Mouse (Mus musculus): ENCODE results near the gene Sec16b.

Sec16b gene

DNA sequence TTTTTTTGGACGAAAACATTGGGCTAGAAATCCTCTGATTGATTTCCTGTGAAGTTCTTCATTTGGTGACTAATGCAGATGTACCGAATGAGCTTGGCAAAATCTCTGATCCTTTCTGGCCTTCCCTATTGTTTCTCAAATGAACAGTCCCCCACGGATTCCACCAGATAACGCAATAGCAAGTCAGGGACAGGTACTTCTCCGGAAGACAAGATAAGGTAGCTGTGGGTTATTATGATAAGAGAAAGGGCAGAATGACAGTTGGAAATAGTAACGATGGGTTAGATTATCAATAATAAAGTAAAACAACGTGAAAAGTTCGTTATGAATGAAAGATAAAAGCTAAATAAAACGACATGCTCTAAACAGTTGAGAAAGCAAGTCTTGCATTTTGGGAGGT, 7.0 kb downstream of the Sec16b start:
- CTCF ChIA-PET = no interaction called here

DNA sequence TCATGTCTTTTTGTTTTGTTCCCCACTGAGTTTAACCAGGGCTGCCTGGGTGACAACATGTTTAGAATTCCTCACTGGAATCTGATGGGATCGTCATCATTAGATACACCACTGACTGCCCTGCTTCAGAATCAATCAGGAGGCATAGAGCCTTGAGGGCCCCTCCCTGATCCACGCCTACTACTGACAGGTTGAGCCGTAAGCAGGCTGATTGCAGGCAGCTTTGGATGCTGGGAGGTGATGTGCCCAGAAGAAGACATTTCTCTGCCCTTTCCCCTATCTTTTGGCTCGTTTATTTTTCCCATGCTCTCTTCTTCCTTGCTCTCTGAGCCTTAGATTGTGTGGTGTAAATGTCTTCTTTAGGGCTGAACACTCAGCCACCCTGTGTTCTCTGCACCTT, 7.8 kb downstream of the Sec16b start:
- CTCF ChIA-PET = no interaction called here

DNA sequence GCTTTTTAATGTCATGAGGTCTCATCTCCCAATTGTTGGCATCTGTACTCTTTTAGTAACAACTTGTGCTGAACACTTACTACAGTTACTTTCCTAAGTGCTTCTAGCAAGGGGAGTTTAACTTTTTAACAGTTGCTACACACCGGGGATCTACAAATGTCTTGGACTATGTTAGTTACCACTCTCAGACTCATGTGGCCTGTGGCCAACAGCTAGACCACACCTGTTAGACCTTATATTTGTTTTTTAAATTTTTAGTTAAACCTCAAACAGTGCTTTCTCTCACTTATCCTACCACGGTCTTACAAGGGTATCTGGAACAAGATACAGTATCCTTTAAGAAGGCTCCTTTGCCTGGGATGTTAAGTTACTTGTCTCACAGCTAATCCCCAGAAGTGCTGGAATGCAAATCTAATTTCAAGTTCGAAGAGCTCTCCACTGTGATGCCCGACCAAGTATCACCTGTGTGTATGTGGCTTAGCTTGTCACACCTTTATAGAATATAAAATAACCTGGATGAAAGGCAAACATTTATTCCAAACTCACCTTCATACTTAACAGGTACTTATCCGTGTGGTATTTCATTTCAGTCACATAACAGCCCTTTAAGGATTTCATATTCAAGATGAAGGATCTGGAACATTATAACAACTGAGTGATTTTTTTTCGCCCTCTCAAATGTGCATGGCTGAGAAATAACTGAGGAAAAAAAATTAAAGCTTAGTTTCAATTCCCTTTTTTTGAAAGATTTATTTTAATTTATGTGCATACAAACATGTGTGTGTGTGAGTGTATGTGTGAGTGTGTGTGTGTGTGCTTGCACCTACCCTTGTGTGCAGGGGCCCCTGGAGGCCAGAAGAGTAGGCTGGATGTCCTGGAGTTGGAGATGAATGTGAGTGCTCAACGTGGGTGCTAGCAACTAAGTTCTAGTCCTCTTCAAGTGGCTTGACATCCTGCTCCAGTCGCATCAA, 10.6 kb downstream of the Sec16b start:
- CTCF ChIA-PET = no interaction called here

DNA sequence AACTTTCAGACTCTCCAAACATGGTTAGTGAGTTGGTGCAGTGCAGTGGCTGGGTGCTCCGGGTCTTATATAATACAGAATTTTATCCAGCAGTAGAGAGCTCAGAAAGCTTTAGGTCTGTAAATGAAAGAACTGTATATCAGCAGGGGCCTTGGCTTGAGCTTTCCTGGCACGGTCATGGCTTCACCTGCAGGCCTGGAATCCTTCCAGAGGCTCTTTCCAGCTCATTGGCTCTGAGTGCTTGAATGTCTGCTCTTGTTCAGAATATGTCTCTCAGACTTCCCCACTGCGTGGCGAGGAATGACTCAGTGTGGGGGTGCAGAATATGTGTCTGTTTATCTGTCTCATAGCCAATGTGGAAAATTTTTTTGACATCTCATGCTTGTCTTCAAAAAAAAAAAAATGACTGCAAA, 11.6 kb downstream of the Sec16b start:
- CTCF ChIA-PET = no interaction called here

DNA sequence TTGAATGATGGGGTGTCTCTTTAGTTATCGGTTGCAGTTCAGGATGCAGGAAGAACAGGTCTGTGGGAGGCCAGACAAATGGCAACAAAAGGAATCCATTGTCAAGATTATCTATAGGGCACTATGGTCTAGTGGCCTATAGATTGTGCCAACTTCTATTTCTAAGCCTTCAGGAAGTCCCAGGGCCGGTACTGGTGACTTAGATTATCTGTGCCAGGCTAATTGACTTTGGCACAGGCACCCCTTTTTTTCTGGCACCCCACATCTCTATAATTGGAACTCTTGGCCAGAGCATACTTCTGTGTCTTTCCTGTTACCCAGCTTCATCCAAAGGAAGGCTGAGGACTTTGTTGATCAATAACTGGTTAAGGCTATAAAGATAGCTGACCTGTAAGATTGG, 12.9 kb downstream of the Sec16b start:
- CTCF ChIA-PET = no interaction called here

DNA sequence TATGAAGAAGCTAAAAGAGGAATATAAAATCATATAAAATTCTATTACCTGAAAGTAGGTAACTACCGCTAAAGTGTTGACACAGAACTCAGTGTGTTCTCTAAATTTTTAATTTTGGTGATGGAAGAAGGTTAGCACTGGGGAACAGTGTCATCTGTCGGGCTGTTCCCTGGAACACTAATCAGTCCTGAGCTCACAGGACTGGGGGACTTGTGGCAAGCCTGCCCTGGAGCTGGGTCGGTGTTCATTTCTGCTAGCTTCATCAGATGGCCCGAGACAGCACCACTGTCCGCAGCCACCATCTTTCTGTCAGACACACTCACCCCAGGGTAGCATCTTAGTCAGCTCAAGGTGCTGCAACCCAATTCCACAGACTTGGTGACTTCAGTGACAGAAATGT, 15.8 kb downstream of the Sec16b start:
- CTCF ChIA-PET = no interaction called here

DNA sequence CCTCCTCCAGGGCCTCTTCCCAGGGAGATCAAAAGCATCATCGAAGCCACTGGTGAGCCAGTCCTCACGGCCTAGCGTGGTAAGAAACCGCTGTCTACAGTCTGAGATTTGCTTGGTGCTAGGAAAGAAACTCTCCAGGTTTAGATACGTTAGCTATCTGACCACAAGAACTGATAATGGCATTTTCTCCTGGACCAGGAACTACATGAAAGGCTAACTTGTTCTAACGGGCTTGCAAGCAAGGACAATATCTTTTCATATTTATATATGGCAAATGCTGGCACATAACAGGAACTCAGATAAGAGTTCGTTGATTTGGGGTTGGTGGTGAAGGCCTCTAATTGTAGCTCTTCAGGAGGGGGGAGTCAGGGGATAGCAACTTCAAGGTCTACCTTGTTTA, 18.2 kb downstream of the Sec16b start:
- CTCF ChIA-PET = no interaction called here

DNA sequence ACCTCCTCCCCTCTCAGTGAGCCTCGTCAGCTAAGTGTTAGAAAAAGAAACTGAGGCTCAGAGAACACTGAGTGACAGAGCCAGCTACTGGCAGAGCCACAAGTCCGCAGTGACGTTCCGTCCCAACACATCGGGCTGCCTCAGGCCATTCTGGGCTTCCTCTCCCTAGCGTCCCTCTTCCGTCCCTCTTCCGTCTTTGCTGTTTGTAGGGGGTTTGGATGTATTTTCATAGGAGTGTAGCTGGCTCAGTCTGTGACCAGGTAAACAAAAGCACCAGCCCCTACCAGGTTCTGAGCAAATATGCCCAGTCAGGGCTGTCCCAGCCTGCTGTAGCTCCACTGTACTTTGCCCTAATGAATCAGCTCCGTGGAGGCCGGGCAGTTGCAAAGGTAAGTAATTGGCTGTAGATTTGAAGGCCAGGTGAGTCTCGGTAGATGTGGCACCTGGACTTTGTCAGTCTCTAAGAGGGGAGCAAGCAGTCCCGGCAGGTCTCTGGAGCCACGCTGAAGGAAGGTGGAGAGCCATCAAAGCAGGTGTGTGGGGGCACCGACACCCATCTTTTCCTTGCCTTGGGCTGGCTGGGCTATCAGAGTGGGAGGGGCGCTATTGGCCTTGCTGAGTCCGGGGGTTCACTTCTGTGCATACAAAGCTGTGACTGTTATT, 19.3 kb downstream of the Sec16b start:
- CTCF ChIA-PET = no interaction called here

DNA sequence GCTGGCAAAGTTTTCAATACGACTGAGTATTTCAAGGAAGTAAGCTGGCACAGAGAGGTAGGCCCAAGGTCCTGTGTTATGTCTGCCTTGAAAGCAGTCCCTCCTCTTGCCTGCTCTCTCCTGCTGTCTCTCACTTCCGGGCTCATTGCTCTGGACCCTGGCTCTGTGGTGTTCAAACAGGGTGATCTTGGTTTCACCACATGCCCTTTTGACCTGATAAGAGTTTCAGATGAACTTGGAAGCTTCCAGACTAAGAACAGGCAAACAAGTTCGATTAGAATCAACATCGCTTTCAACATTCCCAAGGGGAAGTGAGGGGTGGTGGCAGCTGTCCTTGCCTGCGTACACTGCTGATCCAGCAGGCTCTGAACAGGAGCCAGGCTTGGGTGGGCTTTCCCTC, 20.1 kb downstream of the Sec16b start:
- CTCF ChIA-PET = no interaction called here

DNA sequence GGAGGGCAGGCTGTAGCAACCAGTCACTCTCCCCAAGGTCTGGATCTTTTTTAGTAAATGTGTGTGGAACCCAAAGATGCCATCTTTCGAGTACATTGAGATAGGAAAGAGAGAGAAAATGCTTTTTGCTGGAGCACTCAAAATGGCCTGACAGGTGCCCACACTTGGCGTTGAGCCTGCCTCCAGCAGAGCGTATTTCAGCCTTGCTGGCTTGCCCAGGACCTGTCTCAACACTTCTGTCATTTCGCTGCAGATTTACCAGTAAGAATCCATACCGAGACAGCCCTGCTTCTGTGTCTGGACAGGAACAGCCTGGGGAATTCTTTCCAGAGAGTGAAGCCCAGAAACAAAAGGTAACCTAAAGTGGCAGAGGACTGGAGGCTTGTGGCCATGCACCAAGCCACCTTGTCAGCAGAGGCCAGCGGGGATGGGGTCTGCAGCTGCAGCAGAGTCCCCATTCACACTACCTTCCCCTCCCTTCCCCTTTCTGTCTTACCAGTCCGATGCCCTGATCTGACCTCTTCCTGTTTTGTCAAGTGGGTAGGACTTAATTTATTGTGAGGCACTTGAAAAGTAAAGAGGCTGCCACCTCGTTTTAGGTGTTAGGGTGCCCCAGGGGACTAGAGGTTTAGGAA, 26.4 kb downstream of the Sec16b start:
- CTCF ChIA-PET = no interaction called here

DNA sequence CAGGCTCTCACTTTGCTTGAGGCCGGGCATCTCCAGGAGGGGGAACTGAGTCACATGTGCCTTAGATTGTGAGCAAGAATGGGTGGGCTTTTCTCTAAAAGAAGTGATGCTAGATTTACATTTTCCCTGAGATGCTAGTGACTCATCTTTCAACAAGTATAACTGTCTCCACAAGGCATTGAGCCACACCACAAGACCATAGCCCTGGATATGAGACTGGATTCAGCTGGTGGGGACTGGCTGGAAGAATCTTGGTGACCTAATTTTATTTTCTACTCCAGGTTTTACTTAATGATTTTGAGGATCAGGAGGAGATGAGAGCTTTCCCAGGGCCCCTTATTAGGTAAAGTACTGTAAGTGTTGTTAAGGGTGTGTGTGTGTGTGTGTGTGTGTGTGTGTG, 29.0 kb downstream of the Sec16b start:
- CTCF ChIA-PET = interaction anchor here (0.7 kb wide), 1 partner anchor 28 kb away, joined by 4 read pairs; no protein-coding TSS in a partner anchor

DNA sequence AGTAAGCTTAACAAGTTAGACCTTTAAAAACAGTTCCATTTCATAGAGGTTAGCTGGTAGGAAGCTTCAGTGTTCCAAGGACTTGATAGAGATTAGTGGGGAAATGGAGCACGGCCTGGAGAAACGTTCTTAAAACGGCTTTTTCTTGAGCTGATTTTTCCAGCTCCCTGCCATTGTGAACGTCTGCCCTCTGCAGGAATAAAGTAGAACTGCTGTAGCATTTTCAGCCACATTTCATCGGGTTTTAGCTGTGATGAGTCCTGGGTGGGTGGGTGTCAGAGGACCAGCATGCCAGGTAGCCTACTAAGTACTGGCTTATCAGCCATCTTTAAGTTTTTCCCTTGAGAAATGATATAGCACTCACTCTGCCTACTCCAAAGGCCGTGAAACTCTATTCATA, 29.9 kb downstream of the Sec16b start:
- CTCF ChIA-PET = no interaction called here

DNA sequence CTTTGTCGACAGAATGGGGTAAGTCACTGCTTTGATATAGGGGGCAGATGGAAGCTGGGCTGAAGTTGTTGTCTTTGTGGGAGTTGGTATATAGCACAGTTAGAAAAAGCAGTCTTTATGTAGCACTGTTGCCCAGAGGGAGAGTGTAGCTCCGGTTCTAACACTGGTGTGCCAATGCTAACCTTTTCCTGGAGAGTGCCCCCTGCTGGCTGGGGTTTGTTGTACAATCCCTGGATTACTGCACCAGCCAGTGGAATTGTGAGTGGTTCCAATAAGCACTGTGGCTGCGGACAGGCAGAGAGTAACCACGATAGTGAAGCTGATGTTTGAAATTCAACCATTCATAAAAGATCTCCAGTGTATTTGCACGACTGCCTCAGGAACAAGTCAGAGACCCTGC, 31.1 kb downstream of the Sec16b start:
- CTCF ChIA-PET = no interaction called here

DNA sequence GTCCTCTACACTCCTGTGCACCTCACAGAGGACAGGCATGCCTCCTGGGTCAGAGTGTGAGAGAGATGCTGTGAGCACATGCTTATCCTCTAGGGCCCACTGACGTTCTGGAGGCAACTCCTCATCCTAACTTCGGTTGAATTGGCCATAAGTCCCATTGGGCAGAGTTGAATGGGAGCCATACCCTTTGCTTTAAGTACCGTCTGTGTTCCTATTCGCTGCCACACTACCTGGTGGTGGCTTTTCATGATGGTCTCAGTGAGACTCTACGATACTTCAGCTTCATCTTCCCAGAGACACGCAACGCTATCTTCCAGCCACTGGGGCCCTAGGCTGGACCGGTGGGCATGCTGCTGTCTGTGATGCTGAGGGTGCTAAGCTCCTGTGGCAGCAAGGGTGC, 38.5 kb downstream of the Sec16b start:
- CTCF ChIA-PET = no interaction called here

DNA sequence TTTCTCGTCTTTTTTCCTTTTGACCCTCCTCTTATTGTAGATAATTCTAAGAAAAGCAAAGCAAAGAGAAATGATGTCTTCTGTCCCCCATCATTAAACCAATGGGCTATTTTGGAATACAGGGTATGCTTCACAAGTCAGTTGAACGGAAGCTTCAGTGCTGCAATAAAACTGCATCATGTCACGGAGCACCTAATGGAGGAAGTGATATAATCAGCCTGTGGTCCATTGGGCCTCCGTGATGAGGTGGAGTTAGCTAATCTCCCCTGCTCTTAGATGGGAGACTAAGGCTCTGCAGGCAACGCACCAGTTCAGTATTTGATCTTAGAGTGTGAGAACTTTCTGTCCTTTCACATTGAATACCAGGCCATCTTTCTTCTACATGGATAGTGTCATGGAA, 41.1 kb downstream of the Sec16b start:
- CTCF ChIA-PET = interaction anchor here (0.5 kb wide), 1 partner anchor 93 kb away, joined by 3 read pairs; no protein-coding TSS in a partner anchor

DNA sequence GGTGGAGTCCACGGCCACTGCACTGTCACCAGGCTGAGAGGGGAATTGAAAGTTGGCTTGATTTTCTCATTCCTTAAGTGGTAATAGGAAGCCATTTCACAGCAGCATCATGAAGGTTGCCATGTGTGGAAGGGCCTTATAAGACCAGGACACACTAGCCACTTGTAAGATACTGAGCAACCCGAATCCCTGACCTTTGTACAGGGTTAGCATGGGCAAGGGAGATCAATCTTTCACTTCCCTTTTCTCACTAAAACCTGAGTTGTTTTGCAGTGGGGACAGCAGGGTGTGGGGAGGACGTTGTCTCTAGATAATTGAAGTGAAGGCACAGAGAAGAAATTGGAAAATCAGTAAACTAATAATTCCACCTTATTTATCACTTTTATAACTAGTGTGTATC, 43.2 kb downstream of the Sec16b start:
- CTCF ChIA-PET = no interaction called here

DNA sequence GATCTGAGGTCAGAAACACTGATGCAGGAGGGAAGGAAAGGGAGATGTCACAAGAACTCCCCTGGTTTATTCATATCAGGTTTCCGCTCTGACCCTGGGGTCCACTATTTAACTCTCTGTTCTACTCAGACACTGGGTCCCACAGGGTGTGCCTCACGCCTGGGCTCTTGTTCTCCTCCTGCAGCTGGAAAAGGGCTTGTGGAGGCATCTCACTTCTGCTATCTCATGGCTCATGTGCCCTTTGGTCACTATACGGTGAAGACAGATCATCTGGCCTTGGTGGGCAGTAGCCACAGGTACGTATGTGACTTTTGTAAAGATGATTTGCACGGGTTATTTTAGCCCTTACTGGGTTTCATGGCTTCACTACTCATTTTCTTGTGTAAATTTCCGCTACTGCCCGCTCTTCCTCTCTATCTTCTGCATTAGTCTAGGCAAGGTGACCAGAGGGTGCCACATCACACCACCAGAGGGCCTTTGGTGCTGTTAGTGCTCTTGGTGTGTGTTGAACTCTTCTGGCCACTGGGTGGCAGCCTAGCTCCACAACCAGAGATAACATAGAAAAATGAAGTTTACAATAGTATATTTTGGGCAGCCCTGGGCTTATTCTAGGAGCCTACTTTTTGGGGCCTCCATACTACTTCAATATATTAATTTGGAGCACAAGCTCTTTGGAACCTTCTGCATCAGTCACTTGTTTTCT, 46.4 kb downstream of the Sec16b start:
- CTCF ChIA-PET = interaction anchor here (0.5 to 0.7 kb wide), 2 partner anchors 9 to 49 kb away, joined by 4 to 6 read pairs; no protein-coding TSS in a partner anchor

DNA sequence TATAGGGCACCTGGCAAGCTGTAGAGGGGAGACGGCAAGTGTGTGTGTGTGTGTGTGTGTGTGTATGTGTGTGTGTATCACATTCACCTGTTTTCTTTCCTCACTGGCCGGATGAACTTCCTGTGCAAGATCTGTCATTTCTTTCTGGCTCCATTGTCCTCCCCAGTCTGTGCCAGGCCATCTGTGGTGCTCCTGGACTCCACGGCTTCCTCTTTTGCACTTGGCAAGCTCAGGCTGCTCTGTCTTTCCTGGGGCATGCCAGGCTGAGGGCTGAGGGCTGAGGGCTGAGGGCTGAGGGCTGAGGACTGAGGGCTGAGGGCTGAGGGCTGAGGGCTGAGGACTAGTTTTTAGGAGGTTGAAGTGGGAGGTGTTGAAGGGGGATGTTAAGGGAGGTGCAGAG, 47.6 kb downstream of the Sec16b start:
- CTCF ChIA-PET = interaction anchor here (0.7 kb wide), 1 partner anchor 46 kb away, joined by 3 read pairs; no protein-coding TSS in a partner anchor

DNA sequence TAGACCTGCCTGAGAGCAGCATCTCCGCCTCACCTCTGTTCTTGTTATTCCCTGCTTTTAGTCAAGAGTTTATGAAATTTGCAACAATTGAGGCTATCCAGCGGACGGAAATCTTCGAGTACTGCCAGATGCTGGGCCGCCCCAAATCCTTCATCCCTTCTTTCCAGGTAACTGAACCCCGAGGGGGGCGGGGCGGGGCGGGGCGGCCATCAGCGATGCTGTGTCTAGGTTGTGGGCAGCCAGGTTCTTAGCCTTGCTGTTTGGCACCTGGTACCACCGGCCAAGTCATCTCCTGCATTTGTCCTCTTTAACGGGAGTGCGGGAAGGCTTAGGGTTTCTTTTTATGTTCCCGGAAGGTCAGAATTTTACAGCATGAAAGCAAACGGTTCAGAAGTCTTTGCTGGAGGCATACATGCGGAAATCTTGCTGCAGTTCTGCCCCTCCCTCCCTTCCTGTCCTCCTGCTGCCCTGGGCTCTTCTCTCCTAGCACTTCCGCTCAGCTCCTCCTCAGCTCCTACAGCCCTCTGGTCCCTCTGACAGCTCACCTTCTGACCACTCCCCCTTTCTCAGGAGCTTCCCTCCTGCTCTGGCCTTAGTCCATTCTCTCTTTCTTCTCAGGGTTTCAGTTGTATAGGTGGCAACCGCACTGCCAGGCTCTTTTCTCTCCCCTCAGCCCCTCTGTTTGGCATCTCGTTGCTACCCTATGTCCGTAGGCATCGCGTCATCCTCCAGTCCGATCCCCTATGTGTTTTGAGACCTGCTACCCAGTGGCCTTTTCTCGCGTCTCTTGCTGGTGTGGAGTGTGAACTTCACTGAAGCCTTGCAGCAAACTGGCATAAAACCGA, 48.4 kb downstream of the Sec16b start:
- CTCF ChIA-PET = no interaction called here

DNA sequence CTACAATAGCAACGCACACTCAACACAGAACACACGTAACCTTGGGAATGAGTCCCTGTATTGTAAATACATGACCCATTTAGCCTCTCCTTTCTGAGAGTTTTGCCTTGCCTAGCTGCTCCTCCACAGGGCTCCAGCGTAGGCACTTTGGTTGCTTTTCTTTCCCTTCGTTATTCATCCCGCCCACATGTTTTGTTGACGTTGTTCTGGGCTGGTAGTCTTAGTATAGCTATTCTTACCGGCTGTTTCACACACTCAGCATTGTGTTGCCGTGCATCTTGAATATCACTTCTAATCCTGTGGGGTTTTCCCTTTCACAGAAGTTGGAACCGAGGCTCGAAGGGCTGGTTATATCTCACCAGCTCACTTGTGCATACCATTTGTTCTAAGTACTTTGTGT, 49.2 kb downstream of the Sec16b start:
- CTCF ChIA-PET = no interaction called here

DNA sequence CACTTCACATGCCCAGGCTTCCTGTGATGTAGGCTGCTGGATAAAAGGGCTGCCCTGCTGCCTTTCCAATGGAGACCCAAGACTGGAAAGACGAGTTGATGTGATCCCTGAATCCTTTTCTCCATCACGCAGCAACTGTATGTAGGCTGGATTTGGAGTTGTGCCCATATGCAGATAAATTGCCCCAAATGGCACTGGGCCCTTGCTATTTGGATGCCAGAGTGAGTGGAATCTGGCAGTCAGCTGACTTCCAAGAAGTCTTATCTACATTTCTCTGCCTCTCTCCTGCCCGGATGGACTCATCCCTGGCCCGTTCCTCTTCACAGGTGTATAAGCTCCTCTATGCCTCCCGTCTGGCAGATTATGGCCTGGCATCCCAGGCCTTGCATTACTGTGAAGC, 49.9 kb downstream of the Sec16b start:
- CTCF ChIA-PET = no interaction called here

Measured in spleen, embryonic (tissue).